Mouse (Mus musculus) embryonic facial prominence, embryonic 13.5 days (tissue): ENCODE measurements around the gene Gm10840. TPM values are rescaled to one million over a fixed set of nuclear protein-coding genes. Genes with fewer than 3 reads are reported as not detected.

Experiments used
- ATAC-seq: fragments of 200-750 bp; cut with Nextera tagmentation; 2 replicates; pipeline ENCODE4 v1.8.0; 2017; ENCODE audit warnings: low read depth; ENCODE audit not compliant: insufficient number of reproducible peaks, insufficient read depth, low FRiP score, low TSS enrichment
- H3K27ac ChIP-seq: fragments of 300-500 bp; sonication (generic); 2 replicates; pipeline ENCODE4 v1.5.1; 2015; ENCODE audit warnings: moderate library complexity, mild to moderate bottlenecking, inconsistent platforms
- H3K27me3 ChIP-seq: fragments of 300-500 bp; sonication (generic); 2 replicates; pipeline ENCODE4 v1.6.1; 2015; ENCODE audit warnings: mild to moderate bottlenecking, inconsistent platforms
- H3K36me3 ChIP-seq: fragments of 300-500 bp; sonication (generic); 2 replicates; pipeline ENCODE4 v1.6.1; 2015; ENCODE audit warnings: mild to moderate bottlenecking, inconsistent platforms
- H3K4me1 ChIP-seq: fragments of 300-500 bp; sonication (generic); 2 replicates; pipeline ENCODE4 v1.6.1; 2015; ENCODE audit warnings: inconsistent platforms
- H3K4me2 ChIP-seq: fragments of 300-500 bp; sonication (generic); 2 replicates; pipeline ENCODE4 v1.6.1; 2015; ENCODE audit warnings: moderate library complexity, mild to moderate bottlenecking, inconsistent platforms
- H3K4me3 ChIP-seq: fragments of 300-500 bp; sonication (generic); 2 replicates; pipeline ENCODE4 v1.5.1; 2015; ENCODE audit warnings: mild to moderate bottlenecking, inconsistent platforms
- H3K9ac ChIP-seq: fragments of 300-500 bp; sonication (generic); 2 replicates; pipeline ENCODE4 v1.6.1; 2015; ENCODE audit warnings: mild to moderate bottlenecking, inconsistent platforms
- H3K9me3 ChIP-seq: fragments of 300-500 bp; sonication (generic); 2 replicates; pipeline ENCODE4 v1.6.1; 2016; ENCODE audit warnings: inconsistent platforms
- WGBS: fragments of 180-500 bp; shearing (Covaris S2); methylation state at CpG from one replicate; pipeline ENCODE4 v1.1.7; 2015; ENCODE audit warnings: mixed read lengths; 5-methylcytosine and 5-hydroxymethylcytosine counted together
- polyA plus RNA-seq: library from polyadenylated mRNA; unstranded; fragments of >200 nt; fragmentation: Nextera tagmentation; extraction: Ambion mirVana; gene quantifications from 2 replicates; pipeline ENCODE4 v1.2.1, GENCODE M21; 2015

The Gm10840 gene
- polyA plus RNA-seq, 1 experiment from 2014 or later: not detected

- peaks cover 91% of the 10 kb centered on the region for H3K36me3 ChIP-seq
- H3K27me3 ChIP-seq: no peaks in the 10 kb centered on the region
- H3K4me2 ChIP-seq: no peak overlapping the region
- H3K9ac ChIP-seq: no peak overlapping the region
- ATAC-seq: no peak
- H3K27ac ChIP-seq: no peak overlapping the region
- H3K4me1 ChIP-seq: no peaks in the 10 kb centered on the region
- H3K9me3 ChIP-seq: no peaks in the 10 kb centered on the region
- H3K4me3 ChIP-seq: no peak overlapping the region
- 94% methylated on average over 19 of the region's 19 CpGs for WGBS
Observed at GRCm38 (mm10) chr11:106201337-106202122, 40.9 kb downstream of the Gm10840 start.

DNA sequence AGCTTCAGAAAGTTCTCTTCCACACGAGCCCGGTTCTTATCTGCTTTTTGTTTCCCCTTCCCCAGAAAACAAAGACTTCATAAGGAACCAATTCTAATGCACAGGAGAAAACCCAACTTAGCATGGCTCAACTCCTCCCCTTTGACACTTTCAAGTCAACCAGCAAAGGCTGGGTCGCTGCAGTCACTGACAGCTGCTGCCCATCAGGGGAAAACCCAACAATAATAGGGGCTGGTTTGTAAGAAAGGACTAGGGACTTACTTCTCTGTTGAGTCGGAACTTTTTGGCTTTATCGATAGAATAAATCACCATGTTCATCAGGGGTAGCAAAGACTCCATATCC is 41.4 kb downstream of the Gm10840 start, which contains the start of gene Strada:
TSS of gene Strada (minus strand) at position 46 of the 343 bp plus-strand sequence.
- no peak within 1 kb of the TSS for H3K27ac ChIP-seq
- no peak within 1 kb of the TSS for H3K4me2 ChIP-seq
- H3K9me3 ChIP-seq: no peaks in the 10 kb centered on the region
- H3K27me3 ChIP-seq: no peaks in the 10 kb centered on the region
- 86% methylated on average over 5 of the region's 5 CpGs for WGBS
- no peak within 1 kb of the TSS for H3K4me3 ChIP-seq
- H3K9ac ChIP-seq: no peak within 1 kb of the TSS
- ATAC-seq: no peak
- peaks cover 91% of the 10 kb centered on the region for H3K36me3 ChIP-seq
- H3K4me1 ChIP-seq: no peaks in the 10 kb centered on the region

Other genes with a start within 250 kb of the Gm10840 start
- 15.5 and 16.1 TPM in 2 replicates for gene Cyb561, start 207.5 kb upstream of the Gm10840 start, polyA plus RNA-seq
- gene Ace, start 192.9 kb upstream of the Gm10840 start, polyA plus RNA-seq: 0.65 and 0.94 TPM in 2 replicates
- gene Ace3, start 166.2 kb upstream of the Gm10840 start, polyA plus RNA-seq: not detected in 2 replicates
- gene Kcnh6, start 152.7 kb upstream of the Gm10840 start, polyA plus RNA-seq: 0.31 and 0.70 TPM in 2 replicates
- gene Dcaf7, start 124.0 kb upstream of the Gm10840 start, polyA plus RNA-seq: 71.3 and 74.6 TPM in 2 replicates
- 10.2 and 10.8 TPM in 2 replicates for gene Taco1, start 94.8 kb upstream of the Gm10840 start, polyA plus RNA-seq
- gene Map3k3, start 76.2 kb upstream of the Gm10840 start, polyA plus RNA-seq: 25.1 and 25.6 TPM in 2 replicates
- gene Limd2, start within 50 bp of the Gm10840 start, polyA plus RNA-seq: 367 and 452 TPM in 2 replicates
- gene Strada, start 41.3 kb downstream of the Gm10840 start, polyA plus RNA-seq: 34.8 and 35.8 TPM in 2 replicates
- 81.4 and 93.3 TPM in 2 replicates for gene Ccdc47, start 55.5 kb downstream of the Gm10840 start, polyA plus RNA-seq
- gene Ddx42, start 56.1 kb downstream of the Gm10840 start, polyA plus RNA-seq: 81.2 and 90.4 TPM in 2 replicates
- gene Ftsj3, start 95.2 kb downstream of the Gm10840 start, polyA plus RNA-seq: 60.0 and 63.0 TPM in 2 replicates
- 286 and 310 TPM in 2 replicates for gene Psmc5, start 95.3 kb downstream of the Gm10840 start, polyA plus RNA-seq
- gene Smarcd2, start 112.1 kb downstream of the Gm10840 start, polyA plus RNA-seq: 75.7 and 88.0 TPM in 2 replicates
- 0.19 and 0.44 TPM in 2 replicates for gene Tcam1, start 115.8 kb downstream of the Gm10840 start, polyA plus RNA-seq
- not detected in 2 replicates for gene Gh, start 141.0 kb downstream of the Gm10840 start, polyA plus RNA-seq
- gene Cd79b, start 153.9 kb downstream of the Gm10840 start, polyA plus RNA-seq: 1.8 and 2.1 TPM in 2 replicates
- 0.14 and 0.28 TPM in 2 replicates for gene Scn4a, start 192.4 kb downstream of the Gm10840 start, polyA plus RNA-seq
- 0.33 TPM in 1 of 2 replicates, not detected in the other for gene Prr29, start 204.6 kb downstream of the Gm10840 start, polyA plus RNA-seq
- gene Icam2, start 227.2 kb downstream of the Gm10840 start, polyA plus RNA-seq: 26.2 and 32.6 TPM in 2 replicates